Mouse (Mus musculus) embryonic facial prominence, embryonic 14.5 days (tissue): ENCODE measurements around the gene Lrrc28. TPM values are rescaled to one million over a fixed set of nuclear protein-coding genes. Genes with fewer than 3 reads are reported as not detected.

ENCODE experiments used
- ATAC-seq: fragments of 200-750 bp; cut with Nextera tagmentation; 2 replicates; pipeline ENCODE4 v1.8.0; 2017; ENCODE audit warnings: low read depth, moderate number of reproducible peaks, moderate TSS enrichment
- DNase-seq: peaks from one replicate; pipeline ENCODE4 v3.0.0-alpha.2; 2015; ENCODE audit warnings: low spot score
- H3K27ac ChIP-seq: fragments of 300-500 bp; sonication (generic); replicated peaks from 2 replicates; pipeline ENCODE4 v1.5.1; 2014; ENCODE audit warnings: low read depth, mild to moderate bottlenecking, low read length, moderate library complexity
- H3K27me3 ChIP-seq: fragments of 300-500 bp; sonication (generic); replicated peaks from 2 replicates; pipeline ENCODE4 v1.6.1; 2014; ENCODE audit warnings: low read length; ENCODE audit not compliant: control insufficient read depth, insufficient read depth
- H3K36me3 ChIP-seq: fragments of 300-500 bp; sonication (generic); 2 replicates; pipeline ENCODE4 v1.6.1; 2014; ENCODE audit warnings: low read length, mixed read lengths; ENCODE audit not compliant: control insufficient read depth, insufficient read depth
- H3K4me1 ChIP-seq: fragments of 300-500 bp; sonication (generic); 2 replicates; pipeline ENCODE4 v1.6.1; 2014; ENCODE audit warnings: antibody characterized with exemption, low read length; ENCODE audit not compliant: control insufficient read depth, insufficient read depth
- H3K4me2 ChIP-seq: fragments of 300-500 bp; sonication (generic); 2 replicates; pipeline ENCODE4 v1.6.1; 2014; ENCODE audit warnings: low read depth, mild to moderate bottlenecking, low read length, moderate library complexity, mixed read lengths
- H3K4me3 ChIP-seq: fragments of 300-500 bp; sonication (generic); 2 replicates; pipeline ENCODE4 v1.5.1; 2014; ENCODE audit warnings: low read depth, mild to moderate bottlenecking, low read length
- H3K9ac ChIP-seq: fragments of 300-500 bp; sonication (generic); 2 replicates; pipeline ENCODE4 v1.6.1; 2014; ENCODE audit warnings: low read depth, mild to moderate bottlenecking, low read length, moderate library complexity, mixed read lengths
- H3K9me3 ChIP-seq: fragments of 300-500 bp; sonication (generic); 2 replicates; pipeline ENCODE4 v1.6.1; 2016; ENCODE audit warnings: low read length; ENCODE audit not compliant: control insufficient read depth
- WGBS: fragments of 180-500 bp; shearing (Covaris S2); extraction: QIAGEN DNeasy Blood & Tissue Kit; methylation state at CpG from one replicate; pipeline ENCODE4 v1.1.7; 2014; 5-methylcytosine and 5-hydroxymethylcytosine counted together
- polyA plus RNA-seq: library from polyadenylated mRNA; unstranded; fragments of >200 nt; fragmentation: Nextera tagmentation; extraction: Ambion mirVana; gene quantifications from 2 replicates; pipeline ENCODE4 v1.2.1, GENCODE M21; 2014

The Lrrc28 gene
- polyA plus RNA-seq, 1 experiment from 2014 or later, result 19.8 TPM

GRCm38 (mm10) chr7:67515621-67516020, 129.4 kb downstream of the Lrrc28 start:
- H3K4me2 ChIP-seq, result no peak overlapping the region
- 85% methylated on average over 9 of the region's 9 CpGs for WGBS
- H3K9me3 ChIP-seq, result no peaks in the 10 kb centered on the region
- peaks cover 4% of the 10 kb centered on the region; the same call in 1 of the 2 replicates for H3K4me1 ChIP-seq
- ATAC-seq, result no peak
- no peak overlapping the region for H3K9ac ChIP-seq
- no peak overlapping the region for H3K4me3 ChIP-seq
- H3K27me3 ChIP-seq, result no peaks in the 10 kb centered on the region
- DNase-seq, result no peak
- 0 out of 2 replicates have a peak, but pooled peaks cover 2% of the 10 kb centered on the region for H3K36me3 ChIP-seq
- H3K27ac ChIP-seq, result no peak overlapping the region

- H3K4me3 ChIP-seq, result no peak overlapping the region
- H3K4me1 ChIP-seq, result peaks cover 4% of the 10 kb centered on the region; the same call in 1 of the 2 replicates
- 57% methylated on average over 10 of the region's 10 CpGs for WGBS
- no peak overlapping the region for H3K9ac ChIP-seq
- no peaks in the 10 kb centered on the region for H3K27me3 ChIP-seq
- ATAC-seq (no peak; the same call in 1 of the 2 replicates), DNase-seq (no peak)
- no peak overlapping the region for H3K27ac ChIP-seq
- no peaks in the 10 kb centered on the region for H3K9me3 ChIP-seq
- 0 out of 2 replicates have a peak, but pooled peaks cover 2% of the 10 kb centered on the region for H3K36me3 ChIP-seq
- H3K4me2 ChIP-seq, result no peak overlapping the region
These were observed 130.2 kb downstream of the Lrrc28 start for GRCm38 (mm10) chr7:67514893-67515292.

GRCm38 (mm10) chr7:67514380-67514779, 130.7 kb downstream of the Lrrc28 start:
- Histone ChIP-seq H3K4me3 (no peak overlapping the region), H3K9me3 (no peaks in the 10 kb centered on the region), H3K9ac (no peak overlapping the region), H3K4me1 (peaks cover 4% of the 10 kb centered on the region; the same call in 1 of the 2 replicates), H3K27me3 (no peaks in the 10 kb centered on the region), H3K4me2 (no peak overlapping the region), H3K36me3 (0 out of 2 replicates have a peak, but pooled peaks cover 2% of the 10 kb centered on the region), H3K27ac (no peak overlapping the region)
- ATAC-seq, result no peak
- 69% methylated on average over 4 of the region's 4 CpGs for WGBS
- no peak for DNase-seq

- no peak overlapping the region for H3K9ac ChIP-seq
- DNase-seq, result no peak
- ATAC-seq, result no peak
- H3K36me3 ChIP-seq, result 0 out of 2 replicates have a peak, but pooled peaks cover 2% of the 10 kb centered on the region
- peaks cover 4% of the 10 kb centered on the region; the same call in 1 of the 2 replicates for H3K4me1 ChIP-seq
- H3K9me3 ChIP-seq, result no peaks in the 10 kb centered on the region
- no peak overlapping the region for H3K27ac ChIP-seq
- no peak overlapping the region for H3K4me2 ChIP-seq
- 73% methylated on average over 4 of the region's 4 CpGs for WGBS
- H3K27me3 ChIP-seq, result no peaks in the 10 kb centered on the region
- H3K4me3 ChIP-seq, result no peak overlapping the region
These were observed 131.4 kb downstream of the Lrrc28 start for GRCm38 (mm10) chr7:67513656-67514055.

- 0 out of 2 replicates have a peak, but pooled peaks cover 2% of the 10 kb centered on the region for H3K36me3 ChIP-seq
- ATAC-seq, result no peak
- H3K27ac ChIP-seq, result no peak overlapping the region
- H3K4me3 ChIP-seq, result no peak overlapping the region
- H3K27me3 ChIP-seq, result no peaks in the 10 kb centered on the region
- no peaks in the 10 kb centered on the region for H3K9me3 ChIP-seq
- DNase-seq, result no peak
- H3K4me1 ChIP-seq, result peaks cover 4% of the 10 kb centered on the region; the same call in 1 of the 2 replicates
- WGBS, result 75% methylated on average over 7 of the region's 7 CpGs
- H3K9ac ChIP-seq, result no peak overlapping the region
- no peak overlapping the region for H3K4me2 ChIP-seq
These were observed 133.5 kb downstream of the Lrrc28 start for GRCm38 (mm10) chr7:67511606-67512005.

GRCm38 (mm10) chr7:67503281-67504010, 141.6 kb downstream of the Lrrc28 start:
- no peaks in the 10 kb centered on the region for H3K36me3 ChIP-seq
- no peaks in the 10 kb centered on the region for H3K27me3 ChIP-seq
- H3K4me1 ChIP-seq, result peaks cover 19% of the 10 kb centered on the region
- 40% methylated on average over 7 of the region's 7 CpGs for WGBS
- H3K9me3 ChIP-seq, result no peaks in the 10 kb centered on the region
- H3K27ac ChIP-seq, result no peak overlapping the region
- no peak overlapping the region for H3K9ac ChIP-seq
- H3K4me3 ChIP-seq, result no peak overlapping the region
- H3K4me2 ChIP-seq, result no peak overlapping the region
- peak; percentile 23; the same call in 1 of the 2 replicates for ATAC-seq
- no peak for DNase-seq

GRCm38 (mm10) chr7:67502631-67503030, 142.4 kb downstream of the Lrrc28 start:
- Histone ChIP-seq H3K27me3 (no peaks in the 10 kb centered on the region), H3K4me3 (no peak overlapping the region), H3K9ac (no peak overlapping the region), H3K36me3 (no peaks in the 10 kb centered on the region), H3K4me2 (no peak overlapping the region), H3K27ac (no peak overlapping the region), H3K4me1 (peaks cover 19% of the 10 kb centered on the region), H3K9me3 (no peaks in the 10 kb centered on the region)
- ATAC-seq (no peak), DNase-seq (no peak)
- 37% methylated on average over 4 of the region's 4 CpGs for WGBS

GRCm38 (mm10) chr7:67500878-67501277, 144.2 kb downstream of the Lrrc28 start:
- DNase-seq, result peak; percentile 86
- 33% methylated on average over 5 of the region's 5 CpGs for WGBS
- no peak overlapping the region for H3K4me3 ChIP-seq
- no peaks in the 10 kb centered on the region for H3K27me3 ChIP-seq
- H3K4me2 ChIP-seq, result no peak overlapping the region
- no peak for ATAC-seq
- peaks cover 23% of the 10 kb centered on the region for H3K4me1 ChIP-seq
- peak overlapping the region; percentile 11; the same call in 1 of the 2 replicates for H3K27ac ChIP-seq
- no peaks in the 10 kb centered on the region for H3K9me3 ChIP-seq
- no peaks in the 10 kb centered on the region for H3K36me3 ChIP-seq
- no peak overlapping the region for H3K9ac ChIP-seq
